Mouse (Mus musculus) cerebellum, adult 11 months (tissue): ENCODE data around the gene Gm21190.
"Not testable (repeated sequence)": the region's sequence is repeated elsewhere in the genome, so short reads cannot be mapped to it uniquely, and the experiment has no call there.

Experiments used
- DNase-seq: peaks from one replicate; pipeline ENCODE4 v3.0.0; 2022

Gm21190 gene

GRCm38 (mm10) chr5:15488743-15489142 lies 40.3 kb downstream of the Gm21190 start:
- DNase-seq: no peak

GRCm38 (mm10) chr5:15484616-15485015 lies 44.4 kb downstream of the Gm21190 start:
- not testable (repeated sequence) for DNase-seq

GRCm38 (mm10) chr5:15483576-15483975 lies 45.4 kb downstream of the Gm21190 start:
- not testable (repeated sequence) for DNase-seq

- DNase-seq: peak; percentile 1
Measured at GRCm38 (mm10) chr5:15482815-15483214, 46.2 kb downstream of the Gm21190 start.

- not testable (repeated sequence) for DNase-seq
Measured at GRCm38 (mm10) chr5:15476423-15476822, 52.6 kb downstream of the Gm21190 start, which contains the start of gene Gm21149. Gm21149 (minus strand) TSS chr5:15476523.
